Mouse (Mus musculus): ENCODE results near the gene Klc3.
A peak's percentile ranks its signal among the peaks of the same experiment; 100 is the strongest.

The Klc3 gene

GRCm38 (mm10) chr7:19420121-19420520 is 16.2 kb upstream of the Klc3 start:
- Histone ChIP-seq H3K4me3 (replicated peaks; ENCODE audit: low read length) (0 out of 2 replicates have a peak overlapping the region, but pooled peaks have one; percentile 4), H3K9me3 (ENCODE audit: low read length) (no peaks in the 10 kb centered on the region), H3K36me3 (ENCODE audit: insufficient read depth, low read length) (peaks cover 5% of the 10 kb centered on the region), H3K4me1 (replicated peaks; ENCODE audit: low read depth, low read length) (peaks cover 39% of the 10 kb centered on the region), H3K27me3 (ENCODE audit: insufficient read depth, low read length) (peaks cover 79% of the 10 kb centered on the region)
- no peak for TF ChIP-seq POU5F1 (IDR thresholded peaks at IDR 0.05; ENCODE audit: borderline replicate concordance, low read length)
- no peak for TF ChIP-seq CTCF (conservative IDR thresholded peaks at IDR 0.05; ENCODE audit: low read length)
- TF ChIP-seq NANOG (IDR thresholded peaks at IDR 0.05; ENCODE audit: borderline replicate concordance, low read length) = no peak

GRCm38 (mm10) chr7:19416590-19416989 is 12.7 kb upstream of the Klc3 start:
- Histone ChIP-seq H3K4me1 (replicated peaks; ENCODE audit: low read depth, low read length) (peaks cover 48% of the 10 kb centered on the region), H3K27me3 (ENCODE audit: insufficient read depth, low read length) (peaks cover 59% of the 10 kb centered on the region), H3K4me3 (replicated peaks; ENCODE audit: low read length) (peak overlapping the region; percentile 29), H3K9me3 (ENCODE audit: low read length) (peaks cover 9% of the 10 kb centered on the region), H3K36me3 (ENCODE audit: insufficient read depth, low read length) (no peaks in the 10 kb centered on the region)
- no peak for TF ChIP-seq CTCF (conservative IDR thresholded peaks at IDR 0.05; ENCODE audit: low read length)
- TF ChIP-seq NANOG (IDR thresholded peaks at IDR 0.05; ENCODE audit: borderline replicate concordance, low read length) = no peak
- no peak for TF ChIP-seq POU5F1 (IDR thresholded peaks at IDR 0.05; ENCODE audit: borderline replicate concordance, low read length)

GRCm38 (mm10) chr7:19413525-19413924 is 9.6 kb upstream of the Klc3 start:
- Histone ChIP-seq H3K9me3 (ENCODE audit: low read length) (peaks cover 9% of the 10 kb centered on the region), H3K36me3 (ENCODE audit: insufficient read depth, low read length) (no peaks in the 10 kb centered on the region), H3K27me3 (ENCODE audit: insufficient read depth, low read length) (peaks cover 42% of the 10 kb centered on the region), H3K4me1 (replicated peaks; ENCODE audit: low read depth, low read length) (peaks cover 35% of the 10 kb centered on the region), H3K4me3 (replicated peaks; ENCODE audit: low read length) (no peak overlapping the region)
- TF ChIP-seq POU5F1 (IDR thresholded peaks at IDR 0.05; ENCODE audit: borderline replicate concordance, low read length) = no peak

GRCm38 (mm10) chr7:19411783-19412182 is 7.9 kb upstream of the Klc3 start:
- Histone ChIP-seq H3K9me3 (ENCODE audit: low read length) (peaks cover 9% of the 10 kb centered on the region), H3K4me3 (replicated peaks; ENCODE audit: low read length) (no peak overlapping the region), H3K27me3 (ENCODE audit: insufficient read depth, low read length) (peaks cover 40% of the 10 kb centered on the region), H3K4me1 (replicated peaks; ENCODE audit: low read depth, low read length) (peaks cover 41% of the 10 kb centered on the region), H3K36me3 (ENCODE audit: insufficient read depth, low read length) (no peaks in the 10 kb centered on the region)
- no peak for TF ChIP-seq NANOG (IDR thresholded peaks at IDR 0.05; ENCODE audit: borderline replicate concordance, low read length)
- TF ChIP-seq POU5F1 (IDR thresholded peaks at IDR 0.05; ENCODE audit: borderline replicate concordance, low read length) = no peak
- no peak for TF ChIP-seq CTCF (conservative IDR thresholded peaks at IDR 0.05; ENCODE audit: low read length)

- H3K9me3 ChIP-seq (ENCODE audit: low read length) = peaks cover 9% of the 10 kb centered on the region
- no peak overlapping the region for H3K4me3 ChIP-seq (replicated peaks; ENCODE audit: low read length)
- H3K36me3 ChIP-seq (ENCODE audit: insufficient read depth, low read length) = no peaks in the 10 kb centered on the region
These were observed 7.0 kb upstream of the Klc3 start for GRCm38 (mm10) chr7:19410766-19411344.

GRCm38 (mm10) chr7:19409753-19410152 is 5.8 kb upstream of the Klc3 start:
- Histone ChIP-seq H3K9me3 (ENCODE audit: low read length) (peaks cover 9% of the 10 kb centered on the region), H3K27me3 (ENCODE audit: insufficient read depth, low read length) (peaks cover 31% of the 10 kb centered on the region), H3K4me1 (replicated peaks; ENCODE audit: low read depth, low read length) (peaks cover 41% of the 10 kb centered on the region), H3K4me3 (replicated peaks; ENCODE audit: low read length) (no peak overlapping the region), H3K36me3 (ENCODE audit: insufficient read depth, low read length) (no peaks in the 10 kb centered on the region)
- TF ChIP-seq CTCF (conservative IDR thresholded peaks at IDR 0.05; ENCODE audit: low read length) = no peak
- no peak for TF ChIP-seq NANOG (IDR thresholded peaks at IDR 0.05; ENCODE audit: borderline replicate concordance, low read length)
- TF ChIP-seq POU5F1 (IDR thresholded peaks at IDR 0.05; ENCODE audit: borderline replicate concordance, low read length) = no peak

More at GRCm38 (mm10) chr7:19410766-19411344, 7.0 kb upstream of the Klc3 start:
- no peak for TF ChIP-seq CTCF (conservative IDR thresholded peaks at IDR 0.05; ENCODE audit: low read length)
- no peak for TF ChIP-seq POU5F1 (IDR thresholded peaks at IDR 0.05; ENCODE audit: borderline replicate concordance, low read length)
- TF ChIP-seq NANOG (IDR thresholded peaks at IDR 0.05; ENCODE audit: borderline replicate concordance, low read length) = no peak
- Histone ChIP-seq H3K27me3 (ENCODE audit: insufficient read depth, low read length) (peaks cover 33% of the 10 kb centered on the region), H3K4me1 (replicated peaks; ENCODE audit: low read depth, low read length) (peaks cover 47% of the 10 kb centered on the region)

GRCm38 (mm10) chr7:19405417-19405816 is 1.5 kb upstream of the Klc3 start:
- Histone ChIP-seq H3K27me3 (ENCODE audit: insufficient read depth, low read length) (peaks cover 34% of the 10 kb centered on the region), H3K4me3 (replicated peaks; ENCODE audit: low read length) (peak overlapping the region; percentile 41; the same call in 1 of the 2 replicates), H3K9me3 (ENCODE audit: low read length) (no peaks in the 10 kb centered on the region), H3K36me3 (ENCODE audit: insufficient read depth, low read length) (no peaks in the 10 kb centered on the region), H3K4me1 (replicated peaks; ENCODE audit: low read depth, low read length) (peaks cover 44% of the 10 kb centered on the region)
- TF ChIP-seq CTCF (conservative IDR thresholded peaks at IDR 0.05; ENCODE audit: low read length) = peak; percentile 67
- TF ChIP-seq POU5F1 (IDR thresholded peaks at IDR 0.05; ENCODE audit: borderline replicate concordance, low read length) = no peak

GRCm38 (mm10) chr7:19404476-19404875 is 572 bp upstream of the Klc3 start, which contains the start of gene Ckm:
Gene Ckm (plus strand): TSS chr7:19404776.
- TF ChIP-seq POU5F1 (IDR thresholded peaks at IDR 0.05; ENCODE audit: borderline replicate concordance, low read length) (no peak), CTCF (conservative IDR thresholded peaks at IDR 0.05; ENCODE audit: low read length) (no peak), NANOG (IDR thresholded peaks at IDR 0.05; ENCODE audit: borderline replicate concordance, low read length) (no peak)
- no peaks in the 10 kb centered on the region for H3K9me3 ChIP-seq (ENCODE audit: low read length)
- peaks cover 46% of the 10 kb centered on the region for H3K4me1 ChIP-seq (replicated peaks; ENCODE audit: low read depth, low read length)
- peaks cover 32% of the 10 kb centered on the region for H3K27me3 ChIP-seq (ENCODE audit: insufficient read depth, low read length)
- no peaks in the 10 kb centered on the region for H3K36me3 ChIP-seq (ENCODE audit: insufficient read depth, low read length)
- peak within 1 kb of the TSS; percentile 89 for H3K4me3 ChIP-seq (replicated peaks; ENCODE audit: low read length)
